Mouse (Mus musculus): ENCODE results near the gene Pex5l. TPM values are rescaled to one million over a fixed set of nuclear protein-coding genes. Genes with fewer than 3 reads are reported as not detected.
A peak's percentile ranks its signal among the peaks of the same experiment; 100 is the strongest.

The Pex5l gene
- polyA plus RNA-seq, 1 experiment from 2014 or later = 0.46 TPM

- no peak for ATAC-seq (ENCODE audit: insufficient number of reproducible peaks, insufficient read depth, low FRiP score, low read depth)
- WGBS = 72% methylated on average over 9 of the region's 9 CpGs
- H3K36me3 ChIP-seq (ENCODE audit: control insufficient read depth, insufficient read depth, low read length) = no peaks in the 10 kb centered on the region
Measured at GRCm38 (mm10) chr3:33098550-33099295, 44.3 kb downstream of the Pex5l start.

GRCm38 (mm10) chr3:33093646-33094045 lies 49.4 kb downstream of the Pex5l start:
- Histone ChIP-seq H3K9me3 (ENCODE audit: control insufficient read depth, low read depth, low read length) (no peaks in the 10 kb centered on the region), H3K9ac (replicated peaks; ENCODE audit: low read depth, low read length) (no peak overlapping the region), H3K27ac (ENCODE audit: low read length) (no peak overlapping the region), H3K4me3 (ENCODE audit: low read depth, low read length) (no peak overlapping the region), H3K4me1 (ENCODE audit: control insufficient read depth, insufficient read depth, low read length) (no peaks in the 10 kb centered on the region), H3K36me3 (ENCODE audit: control insufficient read depth, insufficient read depth, low read length) (no peaks in the 10 kb centered on the region), H3K27me3 (ENCODE audit: control insufficient read depth, insufficient read depth, low read length) (no peaks in the 10 kb centered on the region), H3K4me2 (replicated peaks; ENCODE audit: low read depth, low read length) (no peak overlapping the region)
- no peak for ATAC-seq (ENCODE audit: insufficient number of reproducible peaks, insufficient read depth, low FRiP score, low read depth)
- WGBS = 70% methylated on average over 6 of the region's 6 CpGs

More at GRCm38 (mm10) chr3:33098550-33099295, 44.3 kb downstream of the Pex5l start:
- Histone ChIP-seq H3K9me3 (ENCODE audit: control insufficient read depth, low read depth, low read length) (no peaks in the 10 kb centered on the region), H3K27me3 (ENCODE audit: control insufficient read depth, insufficient read depth, low read length) (no peaks in the 10 kb centered on the region), H3K4me3 (ENCODE audit: low read depth, low read length) (no peak overlapping the region), H3K4me1 (ENCODE audit: control insufficient read depth, insufficient read depth, low read length) (no peaks in the 10 kb centered on the region), H3K27ac (ENCODE audit: low read length) (no peak overlapping the region), H3K9ac (replicated peaks; ENCODE audit: low read depth, low read length) (no peak overlapping the region), H3K4me2 (replicated peaks; ENCODE audit: low read depth, low read length) (no peak overlapping the region)

GRCm38 (mm10) chr3:33090001-33090400 lies 53.0 kb downstream of the Pex5l start:
- ATAC-seq (ENCODE audit: insufficient number of reproducible peaks, insufficient read depth, low FRiP score, low read depth) = no peak
- Histone ChIP-seq H3K4me1 (ENCODE audit: control insufficient read depth, insufficient read depth, low read length) (no peaks in the 10 kb centered on the region), H3K4me3 (ENCODE audit: low read depth, low read length) (no peak overlapping the region), H3K27ac (ENCODE audit: low read length) (no peak overlapping the region), H3K27me3 (ENCODE audit: control insufficient read depth, insufficient read depth, low read length) (no peaks in the 10 kb centered on the region), H3K4me2 (replicated peaks; ENCODE audit: low read depth, low read length) (no peak overlapping the region; the same call in 1 of the 2 replicates), H3K9me3 (ENCODE audit: control insufficient read depth, low read depth, low read length) (no peaks in the 10 kb centered on the region), H3K36me3 (ENCODE audit: control insufficient read depth, insufficient read depth, low read length) (no peaks in the 10 kb centered on the region), H3K9ac (replicated peaks; ENCODE audit: low read depth, low read length) (no peak overlapping the region)
- 38% methylated on average over 9 of the region's 9 CpGs for WGBS

GRCm38 (mm10) chr3:33089470-33089869 lies 53.6 kb downstream of the Pex5l start:
- H3K4me3 ChIP-seq (ENCODE audit: low read depth, low read length) = no peak overlapping the region
- H3K36me3 ChIP-seq (ENCODE audit: control insufficient read depth, insufficient read depth, low read length) = no peaks in the 10 kb centered on the region
- H3K4me2 ChIP-seq (replicated peaks; ENCODE audit: low read depth, low read length) = no peak overlapping the region
- H3K4me1 ChIP-seq (ENCODE audit: control insufficient read depth, insufficient read depth, low read length) = no peaks in the 10 kb centered on the region
- no peak overlapping the region for H3K27ac ChIP-seq (ENCODE audit: low read length)
- no peak for ATAC-seq (ENCODE audit: insufficient number of reproducible peaks, insufficient read depth, low FRiP score, low read depth)
- H3K9ac ChIP-seq (replicated peaks; ENCODE audit: low read depth, low read length) = no peak overlapping the region
- no peaks in the 10 kb centered on the region for H3K27me3 ChIP-seq (ENCODE audit: control insufficient read depth, insufficient read depth, low read length)
- 51% methylated on average over 2 of the region's 2 CpGs for WGBS
- no peaks in the 10 kb centered on the region for H3K9me3 ChIP-seq (ENCODE audit: control insufficient read depth, low read depth, low read length)

DNA sequence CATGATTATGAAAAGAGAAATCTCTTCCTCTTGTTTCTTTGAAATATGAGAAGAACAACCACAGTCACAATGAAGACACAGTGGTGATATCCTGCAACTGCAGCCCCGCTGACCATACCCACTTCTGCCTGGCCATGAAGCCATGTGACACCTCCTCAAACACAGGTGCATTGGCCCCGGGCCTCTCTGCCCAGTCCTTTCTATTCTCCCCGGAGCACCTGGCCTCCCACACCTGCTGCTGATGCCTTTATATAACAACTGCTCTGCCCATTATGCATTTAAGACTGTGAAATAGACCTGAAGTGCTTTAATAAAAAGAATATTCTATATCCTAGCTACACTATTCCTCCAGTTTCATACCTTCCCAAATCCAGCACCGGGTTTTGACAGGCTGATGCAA lies 54.8 kb downstream of the Pex5l start:
- H3K27ac ChIP-seq (ENCODE audit: low read length) = no peak overlapping the region
- no peak overlapping the region for H3K9ac ChIP-seq (replicated peaks; ENCODE audit: low read depth, low read length)
- 55% methylated on average over 4 of the region's 4 CpGs for WGBS
- H3K27me3 ChIP-seq (ENCODE audit: control insufficient read depth, insufficient read depth, low read length) = no peaks in the 10 kb centered on the region
- no peaks in the 10 kb centered on the region for H3K36me3 ChIP-seq (ENCODE audit: control insufficient read depth, insufficient read depth, low read length)
- ATAC-seq (ENCODE audit: insufficient number of reproducible peaks, insufficient read depth, low FRiP score, low read depth) = no peak
- H3K4me3 ChIP-seq (ENCODE audit: low read depth, low read length) = no peak overlapping the region
- H3K4me1 ChIP-seq (ENCODE audit: control insufficient read depth, insufficient read depth, low read length) = no peaks in the 10 kb centered on the region
- no peaks in the 10 kb centered on the region for H3K9me3 ChIP-seq (ENCODE audit: control insufficient read depth, low read depth, low read length)
- H3K4me2 ChIP-seq (replicated peaks; ENCODE audit: low read depth, low read length) = no peak overlapping the region

GRCm38 (mm10) chr3:33082806-33083338 lies 60.2 kb downstream of the Pex5l start:
- H3K9ac ChIP-seq (replicated peaks; ENCODE audit: low read depth, low read length) = no peak overlapping the region
- H3K27ac ChIP-seq (ENCODE audit: low read length) = no peak overlapping the region
- WGBS = 26% methylated on average over 8 of the region's 8 CpGs
- no peaks in the 10 kb centered on the region for H3K4me1 ChIP-seq (ENCODE audit: control insufficient read depth, insufficient read depth, low read length)
- H3K27me3 ChIP-seq (ENCODE audit: control insufficient read depth, insufficient read depth, low read length) = no peaks in the 10 kb centered on the region
- ATAC-seq (ENCODE audit: insufficient number of reproducible peaks, insufficient read depth, low FRiP score, low read depth) = 0 out of 2 replicates have a peak, but pooled peaks have one; percentile 33
- no peaks in the 10 kb centered on the region for H3K9me3 ChIP-seq (ENCODE audit: control insufficient read depth, low read depth, low read length)
- no peaks in the 10 kb centered on the region for H3K36me3 ChIP-seq (ENCODE audit: control insufficient read depth, insufficient read depth, low read length)
- no peak overlapping the region for H3K4me3 ChIP-seq (ENCODE audit: low read depth, low read length)
- H3K4me2 ChIP-seq (replicated peaks; ENCODE audit: low read depth, low read length) = peak overlapping the region; percentile 25; the same call in 1 of the 2 replicates

DNA sequence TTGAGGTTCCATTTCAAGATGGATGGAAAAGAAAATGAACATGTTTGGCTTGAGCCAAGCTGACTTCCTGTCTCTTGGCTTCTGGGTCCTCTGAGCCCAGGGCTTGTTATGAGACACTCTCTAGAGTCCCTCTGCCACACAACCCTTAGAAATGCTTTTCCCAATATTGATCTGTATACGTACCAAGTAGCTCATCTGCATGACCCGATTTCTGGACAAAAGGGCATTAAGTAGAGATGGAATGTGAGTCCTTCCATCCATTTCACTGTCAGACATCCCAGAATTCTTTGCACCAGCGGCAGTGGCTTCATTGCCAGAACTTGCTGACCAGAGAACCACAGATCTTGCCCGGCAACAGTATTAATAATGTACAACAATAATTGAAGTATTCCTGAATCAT lies 61.3 kb downstream of the Pex5l start:
- H3K27me3 ChIP-seq (ENCODE audit: control insufficient read depth, insufficient read depth, low read length) = no peaks in the 10 kb centered on the region
- no peaks in the 10 kb centered on the region for H3K4me1 ChIP-seq (ENCODE audit: control insufficient read depth, insufficient read depth, low read length)
- no peaks in the 10 kb centered on the region for H3K9me3 ChIP-seq (ENCODE audit: control insufficient read depth, low read depth, low read length)
- H3K4me2 ChIP-seq (replicated peaks; ENCODE audit: low read depth, low read length) = no peak overlapping the region
- H3K27ac ChIP-seq (ENCODE audit: low read length) = no peak overlapping the region
- no peak overlapping the region for H3K9ac ChIP-seq (replicated peaks; ENCODE audit: low read depth, low read length)
- no peak overlapping the region for H3K4me3 ChIP-seq (ENCODE audit: low read depth, low read length)
- H3K36me3 ChIP-seq (ENCODE audit: control insufficient read depth, insufficient read depth, low read length) = no peaks in the 10 kb centered on the region
- WGBS = 77% methylated on average over 4 of the region's 4 CpGs
- no peak for ATAC-seq (ENCODE audit: insufficient number of reproducible peaks, insufficient read depth, low FRiP score, low read depth)

GRCm38 (mm10) chr3:33079658-33080057 lies 63.4 kb downstream of the Pex5l start:
- no peak for ATAC-seq (ENCODE audit: insufficient number of reproducible peaks, insufficient read depth, low FRiP score, low read depth)
- Histone ChIP-seq H3K9me3 (ENCODE audit: control insufficient read depth, low read depth, low read length) (no peaks in the 10 kb centered on the region), H3K4me2 (replicated peaks; ENCODE audit: low read depth, low read length) (no peak overlapping the region), H3K4me1 (ENCODE audit: control insufficient read depth, insufficient read depth, low read length) (no peaks in the 10 kb centered on the region), H3K27ac (ENCODE audit: low read length) (no peak overlapping the region), H3K27me3 (ENCODE audit: control insufficient read depth, insufficient read depth, low read length) (no peaks in the 10 kb centered on the region), H3K4me3 (ENCODE audit: low read depth, low read length) (no peak overlapping the region), H3K9ac (replicated peaks; ENCODE audit: low read depth, low read length) (no peak overlapping the region), H3K36me3 (ENCODE audit: control insufficient read depth, insufficient read depth, low read length) (no peaks in the 10 kb centered on the region)
- WGBS = 89% methylated on average over 1 of the region's 1 CpGs
